Mouse (Mus musculus) testis, postnatal 10 days (tissue): Measurements from ENCODE around the gene Surf4.

Source experiments
- DNase-seq: peaks from one replicate; pipeline ENCODE4 v3.0.0; 2021; ENCODE audit warnings: low spot score

Gene Surf4

DNA sequence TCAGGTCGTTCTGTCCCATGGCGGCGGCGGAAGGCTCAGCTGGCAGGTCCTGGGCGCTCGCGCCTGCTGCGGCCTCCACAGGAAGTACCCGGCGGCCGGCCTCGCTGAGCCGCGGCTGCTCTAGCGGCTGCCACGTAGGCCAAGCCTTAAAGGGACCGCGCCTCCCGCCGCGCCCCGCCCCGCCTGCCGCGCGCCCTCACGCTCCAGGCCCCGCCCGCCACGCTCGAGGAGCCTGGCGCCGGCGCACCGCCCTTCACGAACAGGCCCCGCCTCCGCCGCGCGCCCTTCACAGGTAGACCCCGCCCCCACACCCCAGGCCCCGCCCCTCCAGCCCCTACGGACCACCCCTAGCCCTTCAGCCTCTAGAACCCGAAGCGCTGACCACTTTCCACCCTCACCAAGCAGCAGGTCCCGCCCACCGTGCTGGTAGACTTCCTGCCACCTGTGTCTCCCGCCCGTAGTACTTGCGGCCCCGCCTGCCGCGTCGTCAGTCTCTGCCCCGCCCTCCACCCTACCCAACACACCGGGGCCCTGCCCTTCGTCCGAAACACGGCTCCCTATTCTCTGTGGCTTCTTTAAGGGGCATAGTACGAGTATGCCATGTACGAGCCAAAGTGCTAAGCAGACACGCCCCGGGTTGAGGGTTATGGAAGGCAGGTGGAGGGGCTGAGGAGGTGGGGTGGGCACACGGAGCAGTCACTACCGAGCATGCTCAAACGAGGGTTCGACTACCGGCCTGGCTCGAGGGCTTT is at the start of gene Surf4, which contains the start of gene Stkld1:
Surf4 (minus strand) TSS at position 625 of the 752 bp plus-strand sequence.
Stkld1 (plus strand) TSS at position 744 of the 752 bp plus-strand sequence.
- DNase-seq, result peak; percentile 97

DNA sequence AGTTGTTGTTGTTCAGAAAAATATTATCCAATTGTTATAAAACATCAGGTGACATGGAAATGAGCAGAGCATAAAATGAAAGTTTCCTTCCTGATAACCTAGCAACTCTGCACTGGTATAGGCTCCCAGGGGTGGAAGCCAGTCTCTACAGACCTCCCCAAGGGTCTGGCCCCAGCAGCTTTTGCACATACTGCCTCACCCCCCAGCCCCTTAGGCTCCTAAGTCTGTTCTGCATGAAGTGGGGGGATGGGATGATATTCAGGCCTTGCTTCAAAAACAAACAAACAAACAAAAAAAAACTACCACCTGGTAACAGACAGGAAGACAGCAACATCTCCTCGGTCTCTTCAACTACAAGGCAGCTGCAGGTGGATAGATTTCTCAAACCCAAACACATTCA is 46.6 kb upstream of the Surf4 start:
- DNase-seq, result no peak

DNA sequence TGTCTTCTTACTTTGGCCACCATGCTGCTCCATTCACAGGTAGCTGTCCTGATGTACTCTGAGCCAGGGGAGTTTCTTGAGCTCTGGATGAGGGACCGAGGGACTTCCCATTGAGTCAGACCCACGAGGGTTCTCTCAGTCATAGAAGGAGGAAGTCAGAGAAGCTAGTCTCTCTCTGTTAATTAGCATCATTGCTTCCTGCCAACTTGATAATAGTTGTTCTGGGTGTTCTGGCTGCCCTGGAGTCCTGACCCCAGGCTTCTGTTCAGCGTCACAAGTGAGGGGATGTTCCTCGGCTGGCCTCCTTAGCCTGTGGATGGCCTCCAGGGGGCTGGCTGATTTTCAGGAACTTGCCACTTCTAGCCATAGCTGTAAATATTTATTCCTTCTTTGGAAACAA is 40.2 kb upstream of the Surf4 start:
- no peak for DNase-seq

DNA sequence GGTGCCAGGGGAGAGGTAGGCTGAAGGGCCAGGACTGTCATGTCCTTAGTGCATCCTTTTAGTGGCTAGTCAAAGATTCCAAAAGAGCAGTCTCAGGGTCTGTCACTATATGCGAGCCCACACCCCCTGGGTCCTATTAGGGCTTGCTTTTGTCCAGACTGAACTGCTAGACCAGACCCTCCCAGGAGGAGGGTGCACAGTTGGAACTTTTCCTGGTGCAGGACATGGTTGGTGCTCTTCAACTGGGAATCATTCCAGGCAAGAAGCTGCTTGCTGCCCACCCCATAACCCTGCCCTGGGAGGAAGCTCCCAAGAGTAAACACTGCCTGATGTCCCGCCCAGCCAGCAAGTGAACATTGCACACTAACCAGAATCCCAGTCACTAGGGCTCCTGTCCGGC is 39.4 kb upstream of the Surf4 start, which contains the start of gene Adamts13:
Adamts13 (plus strand) TSS at position 301 of the 400 bp plus-strand sequence.
- no peak for DNase-seq

DNA sequence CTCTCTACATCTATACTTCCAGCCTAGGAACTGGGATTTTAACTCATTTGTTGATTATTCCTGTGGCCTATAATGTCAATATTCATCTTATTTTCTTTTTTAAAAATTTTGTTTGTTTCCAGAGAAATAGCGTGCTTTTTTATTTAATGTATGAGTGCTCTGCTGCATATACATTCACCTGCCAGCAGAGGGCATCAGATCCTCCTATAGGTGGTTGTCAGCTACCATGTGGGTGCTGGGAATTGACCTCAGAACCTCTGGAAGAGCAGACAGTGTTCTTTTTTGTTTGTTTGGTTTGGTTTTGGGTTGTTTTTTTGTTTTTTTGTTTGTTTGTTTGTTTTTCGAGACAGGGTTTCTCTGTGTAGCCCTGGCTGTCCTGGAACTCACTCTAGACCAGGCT is 33.5 kb upstream of the Surf4 start:
- no peak for DNase-seq

DNA sequence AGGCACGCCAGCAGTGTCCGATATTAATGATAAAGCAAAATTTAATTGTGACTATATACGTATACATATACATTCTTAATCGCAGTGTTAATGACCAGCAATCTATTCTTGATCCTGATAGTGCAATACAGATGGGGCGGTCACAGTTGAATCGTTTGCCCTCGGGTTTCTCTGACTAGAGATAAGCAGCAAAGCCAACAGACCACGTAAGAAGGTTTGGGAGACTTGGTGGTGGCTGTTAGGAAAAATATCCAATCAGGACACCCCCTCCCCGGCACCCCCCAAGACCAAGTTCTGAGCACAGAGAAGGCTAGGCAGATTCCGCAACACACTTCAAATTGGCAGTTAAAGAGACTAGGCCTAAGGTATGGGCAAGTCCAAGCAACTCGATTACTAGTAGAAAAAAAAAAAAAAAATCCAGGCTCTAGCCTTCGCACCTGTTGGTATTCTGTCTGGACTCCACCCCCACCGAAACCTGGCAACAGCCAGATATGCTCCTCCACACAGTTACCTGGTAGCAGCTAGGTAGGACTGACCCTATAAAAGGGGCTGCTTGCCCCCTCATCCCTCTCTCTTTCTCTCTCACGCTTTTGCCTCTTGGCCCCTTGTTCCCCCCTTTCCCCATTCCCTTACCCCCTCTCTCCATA is 31.1 kb upstream of the Surf4 start:
- DNase-seq, result no peak

DNA sequence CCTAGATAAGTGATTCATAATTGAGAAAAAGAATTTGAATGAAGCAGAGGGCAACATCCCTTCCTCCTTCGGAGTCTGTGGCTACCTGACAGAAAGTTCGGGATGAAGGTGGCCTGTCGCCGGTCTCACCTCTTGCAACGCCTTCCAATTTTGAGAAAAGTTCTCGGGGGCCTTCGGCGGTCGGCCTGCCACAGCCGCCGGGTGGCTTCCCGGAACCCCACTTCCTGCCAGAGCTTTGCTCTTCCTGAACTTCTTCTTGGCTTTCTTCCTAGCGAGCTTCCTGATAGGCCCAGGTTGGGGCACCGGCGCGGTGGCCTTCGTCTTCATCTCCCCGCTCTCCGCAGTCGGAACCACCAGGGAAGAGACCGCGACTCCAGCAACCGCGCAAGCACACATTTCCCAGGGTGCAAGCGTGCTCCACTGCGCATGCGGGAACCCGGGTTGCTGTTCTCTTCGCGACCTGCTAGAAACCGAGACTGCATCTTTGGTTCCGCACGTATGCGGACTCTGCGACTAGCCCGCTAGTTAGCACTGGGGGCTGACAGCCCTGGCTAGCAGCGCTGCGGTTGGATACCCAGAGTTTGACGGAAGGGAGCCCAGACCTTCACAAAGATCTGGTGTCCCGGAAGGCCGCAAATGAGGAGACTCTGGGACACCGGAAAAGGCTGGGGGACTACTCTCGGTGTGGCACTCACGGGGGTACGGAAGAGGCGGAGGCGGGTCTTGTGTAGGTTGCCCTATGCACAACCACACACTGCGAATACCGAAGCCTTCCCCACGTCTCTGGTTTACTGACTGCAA is 30.4 kb upstream of the Surf4 start, which contains the start of gene Rexo4:
Rexo4 (minus strand) TSS at position 464 of the 801 bp plus-strand sequence.
- peak; percentile 95 for DNase-seq

DNA sequence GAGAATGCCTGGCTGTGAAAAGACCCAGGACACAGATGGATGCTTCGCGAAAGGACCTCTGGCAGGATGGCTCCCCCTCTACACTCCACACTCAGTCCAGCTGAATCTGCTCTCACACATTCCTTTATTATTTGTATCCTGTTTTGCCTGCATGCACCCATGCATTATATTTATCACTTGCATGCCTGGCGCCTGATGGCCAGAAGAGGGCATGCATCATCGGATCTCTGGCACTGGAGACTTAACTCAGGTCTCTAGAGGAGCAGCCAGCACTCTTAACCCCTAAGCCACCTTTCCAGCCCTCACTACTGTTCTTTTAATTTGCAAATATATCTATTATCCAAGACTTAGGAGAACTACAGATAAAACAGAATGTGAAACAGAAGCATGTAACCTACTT is 27.0 kb upstream of the Surf4 start:
- DNase-seq, result no peak

DNA sequence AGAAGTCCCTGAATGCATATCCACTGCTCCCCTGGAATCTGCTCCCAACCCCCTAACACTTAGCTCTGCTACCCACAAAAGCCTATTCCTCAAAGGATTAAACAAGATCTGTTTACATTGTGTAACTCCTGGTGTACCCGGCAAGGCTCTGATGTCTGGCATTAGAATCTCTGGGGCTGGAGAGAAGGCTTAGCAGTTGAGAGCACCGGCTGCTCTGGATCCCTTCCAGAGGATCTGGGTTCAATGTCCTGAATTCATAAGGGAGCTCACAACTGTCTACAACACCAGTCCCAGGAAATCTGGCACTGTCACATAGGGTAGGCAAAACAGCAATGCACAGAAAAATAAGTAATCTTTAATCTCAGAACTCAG is 23.7 kb upstream of the Surf4 start:
- DNase-seq, result no peak

DNA sequence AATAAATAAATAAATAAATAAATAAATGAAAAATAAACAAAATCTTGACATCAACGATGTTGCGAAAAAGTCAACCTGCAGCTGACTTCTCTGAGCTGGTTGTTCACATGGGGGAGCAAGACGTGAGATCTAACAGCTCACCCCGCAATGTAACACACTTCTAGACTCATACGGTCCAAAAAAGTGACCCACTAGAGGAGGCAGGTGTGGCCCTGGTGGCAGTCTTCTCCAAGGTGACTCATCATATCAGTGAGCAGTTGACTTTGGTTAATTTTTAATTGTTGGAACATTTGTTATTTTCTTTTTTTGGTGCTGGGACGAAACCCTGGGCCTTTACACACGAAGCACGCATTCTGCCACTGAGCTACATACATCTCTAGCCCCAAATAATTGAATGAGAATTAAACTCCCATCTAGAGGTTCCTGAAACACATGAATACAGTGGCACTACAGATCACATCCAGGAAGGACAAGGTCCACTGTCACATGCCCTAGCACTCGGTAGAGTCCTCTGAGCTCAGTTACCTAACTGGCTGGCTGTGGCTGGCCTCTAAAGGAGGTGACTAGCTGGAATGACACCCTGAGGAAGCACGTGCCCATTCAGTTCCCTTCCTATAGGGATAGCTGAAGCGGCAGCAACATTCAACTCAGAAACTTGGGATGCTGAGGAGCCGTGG is 23.2 kb upstream of the Surf4 start:
- no peak for DNase-seq

DNA sequence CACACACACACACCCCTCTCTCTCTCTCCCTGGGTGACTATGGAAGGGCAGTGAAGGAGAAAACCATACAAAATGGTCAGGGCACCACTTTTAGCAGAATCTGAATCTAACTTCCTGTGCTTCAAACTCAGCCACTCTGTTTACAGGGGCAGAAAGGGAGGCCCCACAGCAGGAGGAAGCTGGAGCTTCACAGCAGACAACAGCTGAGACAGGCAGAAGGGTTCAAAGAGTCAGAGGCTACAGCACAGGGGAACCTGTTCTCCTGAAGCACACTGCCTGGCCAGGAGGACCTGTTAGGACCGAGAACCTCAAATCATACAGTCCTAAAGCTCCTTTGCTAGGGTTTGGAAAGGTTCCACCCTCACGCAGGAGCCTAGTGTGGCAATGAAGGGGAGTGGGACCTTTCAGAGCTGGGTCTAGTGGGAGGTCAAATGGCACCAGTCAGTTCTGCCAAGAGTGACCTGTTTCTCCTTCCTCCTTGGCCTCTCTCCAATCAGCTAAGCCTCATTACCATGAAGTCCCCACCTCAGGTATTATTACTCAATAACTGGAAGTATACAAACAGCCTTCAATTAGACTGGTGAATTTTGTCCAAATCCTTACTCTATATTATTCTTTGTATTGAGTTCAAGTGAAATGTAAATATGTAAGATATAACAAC is 21.1 kb upstream of the Surf4 start:
- no peak for DNase-seq

DNA sequence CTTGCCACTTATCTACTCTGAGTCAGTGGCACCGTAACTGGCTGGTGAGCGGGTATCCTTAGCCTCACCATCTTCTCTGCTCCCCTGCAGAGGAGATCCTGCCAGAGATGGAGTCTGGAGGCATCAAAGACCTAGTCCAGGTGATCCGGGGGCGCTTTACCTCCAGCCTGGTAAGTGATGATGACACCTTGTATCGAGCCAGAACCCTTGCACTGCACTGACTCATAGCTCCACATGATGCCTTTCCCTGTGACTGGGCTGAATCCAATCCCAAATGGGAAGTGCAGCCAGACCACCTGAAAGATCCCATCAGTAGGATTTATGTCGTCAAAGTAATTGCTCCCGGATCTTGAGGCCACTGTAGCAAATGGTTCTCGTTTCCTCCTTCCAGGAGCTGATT is 19.1 kb upstream of the Surf4 start:
- no peak for DNase-seq

DNA sequence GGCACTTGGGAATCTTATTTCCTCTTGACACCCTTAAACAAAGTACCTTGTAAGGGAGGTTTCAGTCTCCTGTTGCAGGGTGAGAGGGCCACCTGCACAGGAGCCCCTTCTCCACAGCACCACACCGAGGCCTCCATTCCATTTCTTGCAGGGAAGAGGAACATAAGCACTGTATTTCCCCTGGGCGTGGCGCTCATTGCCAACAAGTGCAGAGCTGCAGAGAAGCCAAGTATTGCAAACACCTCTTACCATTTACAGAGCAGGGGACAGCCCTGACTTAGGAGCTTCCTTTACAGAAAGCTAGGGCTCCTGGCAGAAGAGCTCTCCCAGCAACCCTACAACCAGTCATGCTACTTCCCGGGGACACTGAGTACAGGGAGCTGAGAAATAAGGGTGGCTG is 18.5 kb upstream of the Surf4 start:
- no peak for DNase-seq

DNA sequence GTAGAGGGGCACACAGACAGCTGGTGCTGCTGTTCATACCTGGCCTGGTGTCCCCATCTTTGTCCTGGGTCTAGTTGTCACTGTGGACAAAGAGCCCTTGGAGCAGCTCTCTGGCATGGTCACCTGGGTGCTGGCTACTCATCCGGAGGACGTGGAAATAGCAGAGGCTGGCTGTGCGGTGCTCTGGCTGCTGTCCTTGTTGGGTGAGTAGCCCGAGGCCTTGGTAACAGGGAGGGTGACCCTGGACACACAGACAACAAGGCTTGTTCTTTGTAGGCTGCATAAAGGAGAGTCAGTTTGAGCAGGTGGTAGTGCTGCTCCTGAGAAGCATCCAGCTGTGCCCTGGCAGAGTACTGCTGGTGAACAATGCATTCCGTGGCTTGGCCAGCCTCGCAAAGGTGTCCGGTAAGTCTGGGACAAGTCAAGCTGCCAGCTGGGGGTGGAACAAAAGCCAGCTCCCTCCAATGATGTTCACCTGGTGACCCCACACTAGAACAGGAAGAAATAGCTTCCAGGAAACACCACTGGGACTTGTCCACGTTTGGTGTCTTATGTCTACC is 17.7 kb upstream of the Surf4 start:
- DNase-seq, result no peak

DNA sequence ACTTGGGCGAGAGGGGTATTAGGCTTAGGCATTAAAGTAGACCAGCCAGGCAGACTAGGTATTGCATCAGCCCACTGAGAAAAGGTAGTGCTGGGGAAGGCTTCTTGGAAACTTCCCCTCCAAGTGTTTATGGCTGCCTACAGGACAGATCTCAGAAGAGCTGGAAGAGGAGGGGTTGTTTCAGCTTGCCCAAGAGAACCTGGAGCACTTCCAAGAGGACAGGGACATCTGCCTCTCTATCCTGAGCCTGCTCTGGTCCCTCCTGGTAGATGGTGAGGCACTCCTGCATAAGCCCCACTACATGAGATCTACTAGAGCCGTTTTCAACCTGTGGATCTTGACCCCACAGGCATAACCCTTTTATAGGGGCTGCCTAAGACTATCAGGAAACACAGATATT is 16.7 kb upstream of the Surf4 start:
- no peak for DNase-seq

DNA sequence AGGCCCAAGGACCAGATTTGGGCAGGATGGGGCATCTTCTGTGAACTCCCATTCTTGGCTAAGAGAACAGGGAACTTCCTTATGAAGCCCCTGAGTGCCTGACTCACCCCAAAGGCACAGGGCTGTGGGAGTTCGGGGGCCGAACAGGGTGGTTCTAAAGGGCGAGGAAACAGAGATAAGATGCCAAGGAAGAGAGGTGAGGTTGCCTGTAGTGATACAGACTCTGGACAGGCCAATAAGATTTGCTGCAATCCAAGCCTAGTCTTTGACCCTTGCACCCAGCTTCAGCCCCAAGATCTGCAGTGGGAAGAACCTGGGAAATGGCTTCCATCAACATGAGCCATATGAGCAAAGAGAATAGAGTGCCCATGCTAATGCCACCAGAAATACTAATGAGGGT is 9.5 kb upstream of the Surf4 start:
- DNase-seq, result no peak

DNA sequence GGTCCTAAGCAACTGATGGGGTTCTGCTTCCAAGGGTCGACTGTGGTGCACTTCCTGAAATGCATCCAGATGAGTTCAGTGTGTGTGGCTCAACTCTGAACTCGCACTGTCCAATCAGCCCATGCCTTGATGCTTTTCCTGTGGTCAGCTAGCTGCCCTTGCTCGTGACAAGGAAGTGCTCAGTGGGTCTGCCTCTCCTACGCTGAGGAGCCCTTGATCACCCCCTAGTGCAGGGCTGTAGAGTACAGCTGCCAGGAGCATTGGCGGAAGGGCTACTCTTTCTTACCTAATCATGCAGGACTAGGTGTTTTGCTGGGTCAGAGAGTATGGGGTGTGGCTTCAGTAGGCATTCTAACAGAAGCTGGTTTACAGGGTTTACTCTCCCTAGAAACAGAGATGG is 7.8 kb upstream of the Surf4 start:
- no peak for DNase-seq

DNA sequence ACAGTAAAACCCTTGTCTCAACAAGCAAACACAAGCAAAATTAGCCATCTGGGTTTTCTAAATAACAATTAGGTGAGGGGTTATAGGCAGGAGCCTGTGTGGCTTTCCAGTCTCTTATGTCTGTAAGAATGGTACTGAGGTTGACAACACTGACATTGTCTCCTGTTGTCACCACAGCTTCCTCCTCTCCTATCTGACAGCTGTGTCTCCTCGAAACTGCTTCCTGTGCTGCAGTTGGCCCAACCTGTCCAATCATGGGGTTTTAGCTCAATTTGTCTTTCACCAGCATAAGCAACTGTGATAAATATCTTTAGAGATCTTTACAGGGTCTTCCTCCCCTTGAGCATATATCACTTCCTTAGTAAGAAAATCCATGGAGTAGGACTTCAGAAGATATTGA is 2.7 kb upstream of the Surf4 start:
- no peak for DNase-seq

DNA sequence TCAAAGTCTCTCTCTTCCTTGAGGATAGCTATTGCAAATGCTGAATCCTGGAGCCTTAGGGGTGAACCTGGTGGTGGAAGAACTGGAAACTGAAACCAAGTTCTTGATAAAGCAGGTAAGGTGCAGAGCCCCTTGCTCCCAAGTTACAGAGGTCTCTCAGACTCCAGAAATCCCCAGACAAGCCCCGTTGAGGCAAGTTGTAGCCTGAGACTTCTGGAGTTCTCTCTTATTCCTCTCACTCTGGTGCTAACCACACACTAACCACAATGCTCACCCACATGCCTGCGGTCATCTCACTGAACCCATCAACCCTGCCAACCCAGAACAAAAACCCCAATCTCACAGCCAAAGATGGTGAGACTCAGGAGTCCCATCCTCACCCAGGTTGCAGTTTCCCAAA is 1.6 kb upstream of the Surf4 start:
- no peak for DNase-seq

DNA sequence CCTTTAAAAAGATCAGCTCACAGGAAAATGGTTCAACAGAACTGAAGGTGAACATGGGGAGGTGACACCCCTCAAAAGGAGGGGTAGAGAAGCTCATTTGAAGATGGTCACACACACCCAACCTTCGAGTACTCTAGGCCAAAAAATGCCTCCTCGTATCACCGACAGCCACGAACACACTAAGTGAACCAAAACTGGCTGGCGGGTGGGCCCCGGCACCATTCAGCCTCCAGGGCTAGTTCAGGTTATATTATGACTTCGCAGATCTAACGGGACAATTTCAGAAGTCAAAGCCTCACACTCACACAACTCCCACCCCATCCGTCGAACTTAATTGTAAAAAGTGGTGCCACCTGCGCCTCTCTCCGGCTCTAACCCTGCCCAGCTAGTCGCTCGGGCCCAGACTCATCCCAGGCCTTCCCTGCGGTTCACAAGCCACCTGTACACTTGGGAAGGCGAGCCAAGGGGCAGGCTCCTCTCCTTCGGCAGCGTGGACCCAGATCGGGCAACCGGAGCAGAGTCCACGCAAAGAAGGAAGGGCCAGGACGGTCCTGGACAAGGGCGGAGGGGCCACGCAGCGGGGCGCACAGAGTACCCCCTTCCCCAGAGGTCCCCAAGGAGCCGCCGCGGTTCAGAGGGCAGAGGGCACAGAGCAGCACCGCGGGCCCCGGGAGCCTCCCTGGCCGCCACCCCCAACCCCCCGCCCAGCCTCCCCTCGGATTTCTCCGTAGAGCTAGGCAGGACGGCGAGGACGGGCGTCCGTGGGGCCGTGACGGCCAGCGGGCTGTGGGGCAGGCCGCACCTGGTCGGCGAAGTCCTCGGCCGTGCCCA is 1.0 kb downstream of the Surf4 start:
- DNase-seq, result no peak

DNA sequence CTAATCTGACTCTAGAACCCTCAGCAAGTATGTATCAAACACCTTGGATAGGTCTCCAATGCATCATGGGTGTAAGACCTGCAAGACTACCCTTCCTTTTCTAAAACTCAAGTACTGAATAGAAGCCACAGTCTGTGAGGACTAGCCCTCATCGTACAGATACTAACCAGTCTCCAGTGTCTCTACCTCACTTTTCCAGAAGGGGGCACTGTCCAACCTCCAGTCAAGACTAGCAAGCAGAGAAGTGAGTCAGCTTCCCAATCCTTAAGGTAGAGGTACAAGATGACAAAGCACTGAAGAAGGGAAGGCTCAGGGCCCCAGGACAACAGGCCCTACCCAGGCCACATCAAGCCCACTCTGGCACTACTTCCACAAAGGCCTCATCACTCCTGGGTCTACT is 3.3 kb downstream of the Surf4 start:
- peak; percentile 66 for DNase-seq
